Mouse (Mus musculus): ENCODE measurements around the gene Tarbp1. TPM values are rescaled to one million over a fixed set of nuclear protein-coding genes. Genes with fewer than 3 reads are reported as not detected.

Gene Tarbp1
- total and polyA plus RNA-seq, 2 experiments from 2014 or later: 0.92 to 7.3 TPM

- H3K27ac ChIP-seq (ENCODE audit: low read depth): no peak overlapping the region
- no peak overlapping the region for H3K9ac ChIP-seq (replicated peaks; ENCODE audit: low read depth, low read length)
- no peaks in the 10 kb centered on the region for H3K36me3 ChIP-seq (replicated peaks; ENCODE audit: control insufficient read depth, insufficient read depth, low read length)
- ATAC-seq (ENCODE audit: insufficient read depth, low read depth) (no peak), DNase-seq (ENCODE audit: low spot score) (no peak)
- WGBS: 29% methylated on average over 2 of the region's 2 CpGs
- no peak overlapping the region for H3K4me3 ChIP-seq (ENCODE audit: low read depth, low read length)
- no peaks in the 10 kb centered on the region for H3K27me3 ChIP-seq (ENCODE audit: control insufficient read depth, insufficient read depth, low read length)
- H3K4me1 ChIP-seq (ENCODE audit: control insufficient read depth, insufficient read depth): no peaks in the 10 kb centered on the region
- H3K9me3 ChIP-seq (replicated peaks; ENCODE audit: control insufficient read depth, low read length): no peaks in the 10 kb centered on the region
- no peak for TF ChIP-seq EP300 (IDR thresholded peaks at IDR 0.05; ENCODE audit: low read depth)
- TF ChIP-seq CTCF (IDR thresholded peaks at IDR 0.05; ENCODE audit: low read depth): no peak
- H3K4me2 ChIP-seq (ENCODE audit: low read depth, low read length): no peak overlapping the region
Observed at GRCm38 (mm10) chr8:126380141-126380540, 94.7 kb downstream of the Tarbp1 start.

- no peak for ATAC-seq (ENCODE audit: insufficient read depth, low read depth)
Observed at GRCm38 (mm10) chr8:126379580-126379979, 95.3 kb downstream of the Tarbp1 start.

More at GRCm38 (mm10) chr8:126379580-126379979, 95.3 kb downstream of the Tarbp1 start:
- no peaks in the 10 kb centered on the region for H3K4me1 ChIP-seq (ENCODE audit: control insufficient read depth, insufficient read depth)
- H3K27ac ChIP-seq (ENCODE audit: low read depth): no peak overlapping the region
- no peak overlapping the region for H3K4me3 ChIP-seq (ENCODE audit: low read depth, low read length)
- H3K4me2 ChIP-seq (ENCODE audit: low read depth, low read length): no peak overlapping the region
- H3K9ac ChIP-seq (replicated peaks; ENCODE audit: low read depth, low read length): no peak overlapping the region
- no peaks in the 10 kb centered on the region for H3K27me3 ChIP-seq (ENCODE audit: control insufficient read depth, insufficient read depth, low read length)
- TF ChIP-seq EP300 (IDR thresholded peaks at IDR 0.05; ENCODE audit: low read depth) (no peak), CTCF (IDR thresholded peaks at IDR 0.05; ENCODE audit: low read depth) (no peak)
- no peaks in the 10 kb centered on the region for H3K36me3 ChIP-seq (replicated peaks; ENCODE audit: control insufficient read depth, insufficient read depth, low read length)
- no peak for DNase-seq (ENCODE audit: low spot score)
- no peaks in the 10 kb centered on the region for H3K9me3 ChIP-seq (replicated peaks; ENCODE audit: control insufficient read depth, low read length)
- 81% methylated on average over 6 of the region's 6 CpGs for WGBS

Other genes with a start within 250 kb of the Tarbp1 start
- gene Slc35f3, start 176.5 kb downstream of the Tarbp1 start, total RNA-seq (2014; rRNA removed; ENCODE audit: low replicate concordance): not detected in 2 replicates
- gene Slc35f3, start 176.5 kb downstream of the Tarbp1 start, polyA plus RNA-seq (2015; fragmentation: Nextera tagmentation; extraction: Ambion mirVana): not detected in 2 replicates
- gene Coa6, start 52.5 kb downstream of the Tarbp1 start, total RNA-seq (2014; rRNA removed; ENCODE audit: low replicate concordance): 26.1 and 29.8 TPM in 2 replicates
- gene Coa6, start 52.5 kb downstream of the Tarbp1 start, polyA plus RNA-seq (2015; fragmentation: Nextera tagmentation; extraction: Ambion mirVana): 69.8 and 76.2 TPM in 2 replicates
- gene Irf2bp2, start 118.9 kb upstream of the Tarbp1 start, total RNA-seq (2014; rRNA removed; ENCODE audit: low replicate concordance): 132 and 175 TPM in 2 replicates
- 9.6 and 9.8 TPM in 2 replicates for gene Irf2bp2, start 118.9 kb upstream of the Tarbp1 start, polyA plus RNA-seq (2015; fragmentation: Nextera tagmentation; extraction: Ambion mirVana)

Data from heart, postnatal 0 days (tissue).